Mouse (Mus musculus): ENCODE results near the gene Mmachc. TPM values are rescaled to one million over a fixed set of nuclear protein-coding genes. Genes with fewer than 3 reads are reported as not detected.
"Not testable (repeated sequence)": the region's sequence is repeated elsewhere in the genome, so short reads cannot be mapped to it uniquely, and the experiment has no call there.

Mmachc gene
- total RNA-seq, 4 experiments from 2014 or later = 29.5 to 35.2 (median 31.7) TPM

DNA sequence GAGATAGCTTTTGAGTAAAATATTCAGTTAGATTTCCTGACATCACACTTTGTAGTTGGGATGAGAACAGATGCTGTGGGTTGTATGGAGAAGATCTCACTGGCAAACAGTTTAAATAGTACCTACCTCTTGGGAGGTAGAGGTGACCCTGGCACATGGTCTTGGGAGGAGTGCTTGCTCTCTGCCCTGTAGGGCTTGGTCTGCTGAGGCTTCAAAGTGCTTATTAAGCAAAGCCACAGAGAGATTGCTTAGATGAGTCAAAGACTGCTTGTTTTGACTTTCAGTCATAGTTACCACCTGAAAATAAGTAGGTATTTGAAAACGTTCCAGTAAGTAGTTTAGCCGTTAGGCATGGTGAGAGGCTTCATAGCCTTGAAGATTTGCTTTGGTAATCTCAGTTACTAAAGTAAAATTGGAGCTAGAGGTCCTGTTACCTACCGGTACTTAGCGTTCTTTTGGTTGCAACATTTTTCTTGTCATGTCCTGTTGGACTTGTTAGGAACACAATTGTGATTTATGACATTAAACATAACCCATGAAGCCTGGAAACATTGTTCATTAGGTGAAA lies 18.8 kb downstream of the Mmachc start:
- DNase-seq = no peak

GRCm38 (mm10) chr4:116687041-116687440 lies 21.2 kb downstream of the Mmachc start:
- DNase-seq = no peak

DNA sequence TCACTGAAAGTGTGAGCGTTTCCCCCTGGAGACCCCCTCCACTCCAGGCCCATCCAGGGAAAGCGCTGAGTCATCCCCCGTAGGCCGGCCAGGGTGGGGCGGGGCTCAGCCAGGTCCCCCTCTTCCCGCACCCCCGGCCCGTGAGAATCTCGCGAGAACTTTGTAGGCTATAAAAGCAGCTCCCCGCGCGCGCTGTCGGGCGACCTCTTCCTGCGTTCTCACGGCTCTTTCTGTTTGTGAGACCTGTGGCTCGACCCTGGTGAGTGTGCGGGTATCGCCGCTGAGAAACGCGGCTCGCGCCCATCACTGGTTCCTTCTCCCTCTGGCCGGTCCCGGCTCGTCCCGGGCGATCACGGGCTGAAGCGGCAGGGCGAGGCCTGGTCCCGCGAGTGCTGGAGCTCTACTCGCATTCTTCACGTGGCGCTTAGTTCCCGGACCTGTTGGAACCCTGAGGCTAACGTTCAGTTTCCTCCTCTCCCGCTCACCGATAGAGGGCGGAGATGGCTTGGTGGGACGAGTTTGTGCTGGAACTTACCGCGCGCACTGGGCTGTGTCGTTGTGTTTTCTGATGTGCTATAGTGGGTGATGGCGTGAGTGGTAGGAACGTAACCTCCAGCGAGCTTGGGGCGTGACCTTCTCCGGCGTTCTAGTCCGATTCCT lies 22.7 kb downstream of the Mmachc start, which contains the start of gene Prdx1:
Gene Prdx1, plus strand, starts transcription at position 143 of the 660 bp plus-strand sequence.
- peak; percentile 93 for DNase-seq

DNA sequence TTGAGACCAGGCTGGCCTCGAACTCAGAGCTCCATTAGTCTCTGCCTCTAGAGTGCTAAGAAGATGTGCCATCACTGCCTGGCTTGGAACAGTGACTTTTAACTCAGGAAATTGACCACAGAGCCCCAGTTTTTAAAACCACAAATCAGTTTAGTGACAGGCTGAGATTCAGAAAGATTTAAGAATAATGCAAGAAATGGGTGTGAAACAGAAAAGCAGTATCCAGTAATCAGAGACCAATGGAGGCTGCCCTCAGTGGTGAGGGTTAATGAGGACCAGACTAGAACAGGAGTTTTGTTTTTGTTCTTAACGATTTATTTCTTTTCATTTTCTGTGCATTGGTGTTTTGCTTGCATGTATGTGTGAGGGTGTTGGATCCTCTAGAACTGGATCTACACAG lies 23.5 kb downstream of the Mmachc start:
- DNase-seq = no peak

DNA sequence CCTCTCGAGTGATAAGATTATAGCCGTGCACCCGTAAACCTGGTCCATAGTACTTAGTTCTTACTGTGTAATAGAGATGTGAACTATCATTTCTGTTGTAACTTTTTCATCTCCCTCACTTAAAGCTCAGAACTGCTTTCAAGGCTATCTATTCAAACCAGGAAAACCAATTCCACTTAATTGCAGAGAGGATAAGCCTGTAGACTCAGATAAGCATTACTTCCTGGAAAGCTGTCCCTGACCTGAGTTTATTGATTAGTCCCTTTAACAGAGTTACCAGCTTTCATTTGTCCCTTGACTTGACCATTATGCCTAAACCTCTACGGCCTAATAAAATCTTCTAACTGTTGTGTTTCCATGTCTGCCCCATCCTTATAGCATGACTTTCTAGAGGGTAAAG lies 24.2 kb downstream of the Mmachc start:
- DNase-seq = no peak

DNA sequence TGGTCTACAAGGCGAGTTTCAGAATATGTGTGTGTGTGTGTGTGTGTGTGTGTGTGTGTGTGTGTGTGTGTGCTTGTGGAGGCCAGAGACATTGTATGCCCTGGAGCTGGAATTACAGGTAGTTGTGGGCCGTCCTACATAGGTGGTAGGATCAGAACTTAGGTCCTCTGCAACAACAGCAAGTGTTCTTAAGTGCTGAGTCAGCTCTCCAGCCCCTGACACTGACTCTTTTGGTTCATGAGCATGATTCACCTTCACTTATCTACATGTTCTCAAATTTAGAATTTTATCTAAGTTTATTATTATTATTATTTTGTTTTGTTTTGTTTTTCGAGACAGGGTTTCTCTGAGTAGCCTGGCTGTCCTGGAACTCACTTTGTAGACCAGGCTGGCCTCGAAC lies 27.7 kb downstream of the Mmachc start:
- not testable (repeated sequence) for DNase-seq

DNA sequence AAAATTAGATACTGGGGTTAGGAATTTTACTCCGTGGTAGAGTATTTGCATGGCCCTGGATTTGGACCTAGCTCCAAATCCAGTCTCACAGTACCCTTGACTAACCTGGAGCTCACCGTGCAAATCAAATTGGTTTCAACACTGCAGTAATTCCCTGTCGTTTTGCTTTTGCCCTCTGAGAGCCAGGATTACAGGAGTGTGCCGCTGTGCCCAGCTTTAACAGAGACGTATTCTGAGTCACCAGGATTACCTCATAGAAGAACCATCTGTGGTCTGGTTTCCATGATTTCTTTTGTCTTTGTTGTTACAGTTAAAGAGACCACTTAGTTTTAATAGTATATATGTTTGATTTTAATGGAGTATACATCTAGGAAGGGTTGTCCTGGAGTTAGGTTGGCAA lies 29.1 kb downstream of the Mmachc start:
- DNase-seq = no peak

DNA sequence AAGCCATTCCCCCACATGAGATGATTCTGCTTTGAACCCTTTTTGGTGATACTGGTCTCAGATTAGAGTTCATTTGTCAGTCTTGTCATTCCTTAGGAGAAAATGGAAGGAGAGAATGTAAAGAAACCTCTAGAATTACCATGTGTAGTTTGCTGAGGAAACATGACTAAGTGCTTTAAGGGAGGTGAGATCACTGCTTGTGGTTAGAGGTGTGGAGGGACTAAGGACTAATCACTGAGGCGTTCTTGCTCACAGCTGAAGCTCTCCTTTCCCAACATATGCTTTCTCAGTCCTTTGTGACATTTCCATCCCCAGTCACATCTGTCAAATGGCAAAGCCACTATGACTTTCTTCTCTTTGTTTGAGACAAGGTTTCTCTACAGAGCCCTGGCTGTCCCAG lies 30.4 kb downstream of the Mmachc start:
- DNase-seq = no peak

GRCm38 (mm10) chr4:116676027-116676426 lies 32.2 kb downstream of the Mmachc start:
- no peak for DNase-seq

GRCm38 (mm10) chr4:116674761-116675160 lies 33.4 kb downstream of the Mmachc start:
- DNase-seq = not testable (repeated sequence)

DNA sequence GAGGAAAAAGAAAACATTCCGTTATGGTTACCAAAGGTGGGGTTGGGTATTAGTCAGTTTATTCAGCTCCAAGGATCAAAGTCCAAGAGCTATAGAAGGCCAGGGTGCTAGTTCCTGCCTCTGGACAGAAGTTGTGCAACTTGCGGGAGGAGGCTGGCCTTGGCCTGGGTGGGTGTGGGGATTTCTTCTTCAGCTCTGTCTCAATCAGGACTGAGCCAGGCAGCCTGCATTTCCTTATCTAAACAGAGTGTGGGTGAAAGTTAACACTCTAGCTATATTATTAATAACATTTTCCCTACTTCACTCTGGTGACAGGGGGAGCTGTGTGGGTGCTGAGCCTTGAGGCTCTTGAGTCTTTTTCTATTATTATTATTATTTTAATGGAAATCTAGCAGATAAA lies 35.4 kb downstream of the Mmachc start:
- DNase-seq = peak; percentile 82

- DNase-seq = no peak
These were observed 38.9 kb downstream of the Mmachc start for GRCm38 (mm10) chr4:116669291-116669690.

GRCm38 (mm10) chr4:116668145-116668544 lies 40.1 kb downstream of the Mmachc start:
- DNase-seq = no peak

- DNase-seq = no peak
These were observed 41.6 kb downstream of the Mmachc start for GRCm38 (mm10) chr4:116666625-116667024.

GRCm38 (mm10) chr4:116661998-116662397 lies 46.2 kb downstream of the Mmachc start:
- no peak for DNase-seq

GRCm38 (mm10) chr4:116660829-116661228 lies 47.4 kb downstream of the Mmachc start:
- DNase-seq = no peak

DNA sequence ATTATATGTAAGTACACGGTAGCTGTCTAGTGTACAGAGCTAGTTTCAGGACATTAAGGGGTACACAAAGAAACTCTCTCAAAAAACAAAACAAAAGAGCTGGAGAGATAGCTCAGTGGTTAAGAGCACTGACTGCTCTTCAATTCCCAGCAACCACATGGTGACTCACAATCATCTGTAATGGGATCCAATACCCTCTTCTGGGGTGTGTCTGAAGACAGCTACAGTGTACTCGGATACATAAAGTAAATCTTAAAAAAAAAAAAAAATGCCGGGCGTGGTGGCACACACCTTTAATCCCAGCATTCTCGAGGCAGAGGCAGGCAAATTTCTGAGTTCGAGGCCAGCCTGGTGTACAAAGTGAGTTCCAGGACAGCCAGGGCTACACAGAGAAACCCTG lies 48.3 kb downstream of the Mmachc start:
- DNase-seq = not testable (repeated sequence)

DNA sequence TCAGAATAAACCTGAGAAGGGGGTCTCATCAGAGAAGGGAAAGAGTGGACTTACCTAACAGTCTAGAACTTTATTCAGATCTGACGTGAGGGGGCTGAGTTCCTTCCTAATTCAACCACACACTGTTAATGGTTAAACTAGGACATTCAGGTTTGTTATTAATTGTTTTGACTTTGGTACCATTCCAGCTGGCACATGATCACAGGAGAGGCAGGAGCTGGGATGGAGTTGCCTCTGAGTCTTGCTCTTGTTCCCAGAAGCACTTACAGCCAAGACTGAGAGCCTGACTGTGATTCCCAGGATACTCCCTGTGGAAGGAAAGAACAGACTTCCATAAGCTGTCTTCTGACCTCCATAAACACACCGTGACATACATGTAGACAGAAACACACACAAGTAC lies 48.7 kb downstream of the Mmachc start:
- peak; percentile 37 for DNase-seq

DNA sequence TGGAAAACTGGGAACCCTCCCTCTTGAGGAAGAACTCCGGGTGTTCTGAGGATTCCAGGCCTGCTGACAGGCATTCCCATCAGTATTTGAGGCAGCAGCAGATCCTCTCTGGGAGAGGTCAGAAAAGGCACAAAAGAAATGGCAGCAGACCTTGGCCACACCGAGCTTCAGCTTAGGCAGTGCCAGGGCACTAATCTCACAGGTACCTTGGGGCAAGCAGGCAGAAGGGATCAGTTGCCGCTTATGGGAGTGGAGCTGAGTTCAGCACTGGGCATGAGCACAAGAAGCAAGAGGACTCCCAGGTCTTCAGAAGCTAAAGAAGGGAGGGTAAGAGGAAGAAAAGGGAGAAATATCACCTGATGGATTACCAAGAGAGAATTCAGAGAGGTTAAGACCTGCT lies 50.2 kb downstream of the Mmachc start:
- no peak for DNase-seq

- no peak for DNase-seq
These were observed 52.5 kb downstream of the Mmachc start for GRCm38 (mm10) chr4:116655658-116656057.

DNA sequence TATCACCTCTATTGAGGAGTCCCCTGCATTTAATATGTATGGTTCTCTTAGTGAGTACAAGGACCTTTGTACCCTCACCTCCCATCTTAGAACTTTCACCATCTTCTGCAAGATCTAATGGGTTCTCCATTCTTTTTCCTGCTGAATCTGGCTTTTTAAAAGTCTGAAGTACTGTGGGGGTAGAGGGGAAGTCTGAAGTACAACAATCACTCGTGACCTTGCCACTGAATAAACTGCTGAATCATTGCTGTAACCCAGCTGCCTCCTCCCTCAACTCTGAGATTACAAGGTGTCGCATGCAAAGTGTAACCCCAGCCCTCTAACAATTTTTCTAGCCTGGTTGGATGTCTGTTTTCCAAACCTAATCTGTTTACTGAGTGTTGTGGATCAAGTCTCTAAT lies 53.1 kb downstream of the Mmachc start:
- no peak for DNase-seq

- peak; percentile 67 for DNase-seq
These were observed 55.0 kb downstream of the Mmachc start for GRCm38 (mm10) chr4:116653228-116653627.
